Mouse (Mus musculus) ES-Bruce4 (cell line): ENCODE results near the gene Cope.

Source experiments
- EP300 ChIP-seq: IDR thresholded peaks from 2 replicates; pipeline ENCODE4 v1.6.1; 2011; ENCODE audit warnings: low read depth, low read length; ENCODE audit not compliant: insufficient read depth
- POLR2A ChIP-seq: IDR thresholded peaks from one replicate; pipeline ENCODE4 v1.8.1; 2011; ENCODE audit warnings: low read length; ENCODE audit not compliant: insufficient read depth

- TF ChIP-seq EP300 (no peak), POLR2A (no peak)
Measured at GRCm38 (mm10) chr8:70361484-70362032, 59.2 kb downstream of the Cope start.
